Mouse (Mus musculus): ENCODE measurements around the gene Abca4. TPM values are rescaled to one million over a fixed set of nuclear protein-coding genes. Genes with fewer than 3 reads are reported as not detected.

Gene Abca4
- total RNA-seq, 2 experiments from 2014 or later, result 1.1 to 3.2 TPM

GRCm38 (mm10) chr3:122154080-122154479 lies 109.8 kb downstream of the Abca4 start:
- DNase-seq (ENCODE audit: low spot score in 2 of 2), result no peak

- peak in 1 of 2 experiments; percentile 20 for DNase-seq (ENCODE audit: low spot score in 2 of 2)
Measured at GRCm38 (mm10) chr3:122159447-122159846, 115.2 kb downstream of the Abca4 start.

DNA sequence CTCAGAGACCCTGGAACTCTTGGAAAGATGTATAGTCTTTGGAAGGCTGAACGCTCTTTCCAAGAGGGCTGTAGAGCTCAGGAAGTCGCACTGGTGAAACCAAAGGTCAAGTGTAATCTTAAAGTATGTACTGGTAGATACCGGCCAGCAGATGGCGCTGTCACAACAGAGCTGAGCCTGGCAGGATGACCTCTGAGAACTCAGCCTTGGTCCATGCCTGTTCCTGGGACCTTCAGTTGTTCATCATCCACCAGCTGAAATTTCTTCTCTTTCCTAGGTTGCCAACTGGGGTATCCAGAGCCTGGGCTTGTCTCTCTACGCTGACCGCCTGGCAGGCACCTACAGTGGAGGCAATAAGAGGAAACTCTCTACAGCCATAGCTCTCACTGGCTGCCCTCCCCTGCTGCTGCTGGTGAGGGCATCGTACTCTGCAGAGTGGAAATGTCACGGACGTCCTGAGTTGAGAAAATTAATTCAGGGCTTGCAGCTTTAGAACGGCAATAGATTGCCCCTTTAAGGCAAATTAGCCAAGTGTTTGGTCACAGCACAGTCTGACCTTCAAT lies 125.5 kb downstream of the Abca4 start:
- peak; percentile 77 to 79 for DNase-seq (ENCODE audit: low spot score in 2 of 2)

- DNase-seq (ENCODE audit: low spot score in 2 of 2), result no peak
Measured at GRCm38 (mm10) chr3:122170621-122171309, 126.5 kb downstream of the Abca4 start.

DNA sequence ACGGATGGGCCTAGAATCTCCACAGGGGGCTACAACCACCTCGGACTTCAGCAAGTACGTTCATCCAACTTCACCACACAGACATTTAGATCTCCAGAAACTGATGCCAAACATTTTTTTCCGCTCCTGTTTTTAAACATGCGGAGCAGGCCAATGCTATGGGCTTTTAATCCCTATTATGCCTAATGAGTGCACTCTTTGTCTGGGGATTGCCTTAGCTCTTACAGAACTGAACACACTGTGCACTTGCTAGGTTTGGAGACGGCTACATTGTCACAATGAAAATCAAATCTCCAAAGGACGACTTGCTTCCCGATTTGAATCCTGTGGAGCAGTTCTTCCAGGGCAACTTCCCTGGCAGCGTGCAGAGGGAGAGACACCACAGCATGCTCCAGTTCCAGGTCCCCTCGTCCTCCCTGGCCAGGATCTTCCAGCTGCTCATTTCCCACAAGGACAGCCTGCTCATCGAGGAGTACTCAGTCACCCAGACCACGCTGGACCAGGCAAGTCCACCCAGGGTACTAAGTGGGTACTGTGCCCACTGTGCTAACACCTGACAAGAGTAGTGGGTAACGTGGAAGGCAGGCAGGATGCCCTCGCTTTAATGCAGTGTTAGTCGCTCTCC lies 129.4 kb downstream of the Abca4 start:
- no peak for DNase-seq (ENCODE audit: low spot score in 2 of 2)

GRCm38 (mm10) chr3:122176018-122176417 lies 131.8 kb downstream of the Abca4 start:
- no peak for DNase-seq (ENCODE audit: low spot score in 2 of 2)

GRCm38 (mm10) chr3:122176706-122177390 lies 132.6 kb downstream of the Abca4 start:
- peak in 1 of 2 experiments; percentile 19 for DNase-seq (ENCODE audit: low spot score in 2 of 2)

GRCm38 (mm10) chr3:122184109-122184508 lies 139.9 kb downstream of the Abca4 start:
- peak; percentile 26 to 32 for DNase-seq (ENCODE audit: low spot score in 2 of 2)

DNA sequence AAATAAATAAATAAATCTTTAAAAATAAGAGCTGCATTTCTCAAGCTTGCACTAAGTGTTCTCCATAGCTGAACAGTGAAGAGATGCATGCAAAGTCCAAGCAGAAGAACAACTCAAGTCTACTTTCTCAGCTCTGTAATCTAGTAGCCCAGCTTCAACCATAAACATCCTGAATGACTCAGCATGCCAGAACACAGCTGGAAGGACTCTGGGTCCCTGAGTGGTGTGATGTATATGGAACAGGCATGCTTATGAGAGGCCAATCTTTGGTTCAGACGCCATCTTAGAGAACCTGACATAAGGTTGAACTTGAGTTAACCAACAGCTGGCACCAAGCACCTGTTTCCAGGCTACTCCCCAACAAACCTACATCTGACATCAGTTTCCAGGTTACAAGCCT lies 142.7 kb downstream of the Abca4 start:
- no peak for DNase-seq (ENCODE audit: low spot score in 2 of 2)

DNA sequence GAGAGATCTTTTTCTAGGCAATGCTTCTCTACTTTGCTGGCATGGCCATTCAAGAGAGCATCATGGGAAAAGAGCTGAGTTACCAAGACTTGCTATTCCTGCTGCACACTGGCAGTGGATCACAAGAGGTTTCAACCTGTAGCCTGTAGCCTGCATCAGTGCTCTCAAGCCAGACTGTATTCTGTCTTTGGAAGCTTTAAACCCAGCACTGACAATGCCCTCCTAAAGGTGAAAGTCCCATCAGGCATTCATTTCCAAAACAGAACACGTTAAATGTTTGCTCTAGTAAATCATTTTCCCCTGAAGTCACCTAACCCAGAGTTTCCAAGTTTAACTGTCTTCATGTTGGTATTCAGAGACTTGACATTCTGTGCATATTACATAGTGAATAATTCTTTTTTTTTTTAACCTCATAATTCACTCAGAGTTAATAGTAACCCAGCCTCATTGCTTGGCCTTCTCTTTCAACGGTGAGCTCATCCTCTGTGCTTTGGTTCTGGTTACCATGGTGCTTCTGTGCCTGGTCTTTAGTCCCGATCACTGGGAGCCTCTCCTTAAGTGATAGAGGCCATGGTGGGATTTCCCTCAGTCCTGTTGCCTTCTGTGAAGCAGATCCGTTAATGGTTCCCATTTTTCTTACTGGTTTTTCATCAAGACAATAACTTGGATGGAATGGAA lies 152.5 kb downstream of the Abca4 start:
- DNase-seq (ENCODE audit: low spot score in 2 of 2), result no peak

DNA sequence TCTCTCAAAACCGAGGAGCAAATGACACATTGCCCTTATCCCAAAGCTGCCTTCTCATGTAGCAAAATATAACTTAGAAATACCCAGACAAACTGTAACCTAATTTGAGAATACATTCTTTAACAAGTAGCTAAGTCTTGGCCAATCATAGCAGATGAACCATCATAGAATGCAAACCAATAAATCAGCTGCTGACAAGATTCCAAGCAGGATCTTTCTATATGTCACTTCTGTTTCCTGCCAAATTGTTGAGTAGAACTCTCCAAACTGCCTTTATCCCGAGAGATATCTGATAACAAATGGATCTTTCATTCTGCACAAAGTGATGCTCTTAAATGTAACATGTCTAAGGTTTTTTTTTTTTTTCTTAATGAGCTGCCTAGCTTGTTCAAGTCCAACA lies 154.3 kb downstream of the Abca4 start:
- no peak for DNase-seq (ENCODE audit: low spot score in 2 of 2)

DNA sequence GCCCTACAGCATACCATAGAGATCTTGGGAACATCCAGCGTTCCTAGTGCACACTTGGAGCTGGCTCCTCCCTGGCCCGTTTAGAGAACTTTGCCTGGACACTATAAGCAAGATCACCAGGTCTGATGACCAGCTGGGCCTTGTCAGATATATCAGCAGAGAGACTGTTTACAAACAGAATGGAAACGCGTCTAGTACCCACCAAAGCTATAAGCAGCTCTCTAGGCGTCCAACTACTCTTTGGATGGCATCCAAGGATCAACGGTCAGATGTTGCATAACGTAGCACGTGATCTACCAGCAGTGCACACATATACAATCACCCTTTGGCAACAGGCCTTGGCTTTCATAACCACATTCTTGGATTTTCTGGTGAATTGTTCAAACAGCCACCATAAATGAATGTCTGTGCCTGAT lies 154.7 kb downstream of the Abca4 start:
- DNase-seq (ENCODE audit: low spot score in 2 of 2), result no peak

DNA sequence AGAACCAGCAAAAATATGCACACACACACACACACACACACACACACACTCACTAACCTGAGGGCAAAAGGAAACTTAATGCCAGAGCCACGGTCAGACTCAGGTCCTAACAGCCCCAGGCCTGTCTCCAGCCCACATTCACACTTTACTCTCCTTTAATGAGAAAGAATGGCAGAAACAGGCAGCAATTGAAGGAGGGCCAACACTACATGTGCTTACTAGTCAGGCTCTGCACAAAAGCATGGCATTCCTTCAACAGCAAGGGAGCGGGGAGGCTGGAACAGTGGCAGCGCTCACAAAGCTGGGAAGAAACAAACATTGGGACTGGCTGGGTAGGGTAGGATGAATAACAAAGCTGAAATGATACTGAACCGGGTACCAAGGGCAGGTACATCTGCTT lies 155.4 kb downstream of the Abca4 start:
- DNase-seq (ENCODE audit: low spot score in 2 of 2), result no peak

- no peak for DNase-seq (ENCODE audit: low spot score in 2 of 2)
Measured at GRCm38 (mm10) chr3:122200017-122200416, 155.8 kb downstream of the Abca4 start.

- DNase-seq (ENCODE audit: low spot score in 2 of 2), result no peak
Measured at GRCm38 (mm10) chr3:122200447-122200846, 156.2 kb downstream of the Abca4 start.

DNA sequence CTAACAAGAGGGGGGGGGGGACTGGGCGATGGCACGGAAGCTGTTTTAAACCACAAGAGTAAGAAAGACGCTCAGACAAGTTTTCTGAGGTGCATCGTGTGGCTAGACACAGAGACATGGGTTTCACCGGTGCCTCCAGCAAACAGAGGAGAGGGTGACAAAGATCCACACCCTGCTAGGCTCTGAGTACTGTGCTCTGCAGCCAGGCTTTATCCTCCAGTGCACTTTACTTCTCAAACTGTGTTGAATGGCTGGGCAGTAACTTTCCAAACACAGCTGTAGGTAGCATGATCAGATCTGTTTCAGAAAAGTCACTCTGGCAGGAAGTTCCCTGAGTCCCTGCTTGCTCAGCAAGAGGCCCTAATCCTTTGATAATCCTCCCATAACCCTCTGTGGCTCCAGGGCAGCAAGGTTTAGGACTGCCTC lies 158.1 kb downstream of the Abca4 start:
- DNase-seq (ENCODE audit: low spot score in 2 of 2), result no peak

GRCm38 (mm10) chr3:122203675-122204329 lies 159.6 kb downstream of the Abca4 start:
- DNase-seq (ENCODE audit: low spot score in 2 of 2), result no peak

DNA sequence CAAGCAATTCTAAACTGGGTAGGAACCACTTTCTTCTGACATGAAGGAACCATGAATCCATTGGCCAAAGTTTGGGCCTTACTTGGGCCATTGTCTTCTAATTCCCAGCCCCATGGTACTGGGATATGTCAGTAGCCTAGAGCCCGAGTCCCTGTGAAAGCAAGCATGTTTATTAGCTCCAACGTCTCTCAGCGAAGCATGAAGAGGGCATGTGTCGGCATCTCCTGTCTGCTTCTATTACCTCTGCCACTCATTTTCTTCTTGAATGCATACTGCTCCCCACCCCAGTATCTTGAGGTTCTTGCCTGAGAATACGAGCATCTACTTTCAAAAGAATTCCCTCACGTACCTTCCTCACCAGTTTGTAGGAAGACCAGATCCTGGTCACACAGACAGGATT lies 161.5 kb downstream of the Abca4 start:
- no peak for DNase-seq (ENCODE audit: low spot score in 2 of 2)

- DNase-seq (ENCODE audit: low spot score in 2 of 2), result no peak
Measured at GRCm38 (mm10) chr3:122206279-122207070, 162.2 kb downstream of the Abca4 start.

GRCm38 (mm10) chr3:122207766-122208165 lies 163.5 kb downstream of the Abca4 start:
- DNase-seq (ENCODE audit: low spot score in 2 of 2), result no peak

Measured in adrenal gland, adult 18-20 months (tissue).